Mouse (Mus musculus) brain, embryonic 14.5 days (tissue): ENCODE data around the gene Magi2. TPM values are rescaled to one million over a fixed set of nuclear protein-coding genes. Genes with fewer than 3 reads are reported as not detected.

Experiments
- DNase-seq: peaks from one replicate; pipeline ENCODE4 v3.0.0-alpha.2; 2011; ENCODE audit warnings: low read depth
- CTCF ChIP-seq: fragments of 200-500 bp; IDR thresholded peaks from 2 replicates; pipeline ENCODE4 v1.5.1; 2012; ENCODE audit warnings: inconsistent platforms, mild to moderate bottlenecking, moderate library complexity, borderline replicate concordance; ENCODE audit not compliant: insufficient read depth, insufficient read length; ENCODE audit errors: extremely low read depth
- POLR2A ChIP-seq: fragments of 200-500 bp; IDR thresholded peaks from 2 replicates; pipeline ENCODE4 v1.6.1; 2012; ENCODE audit warnings: mild to moderate bottlenecking, inconsistent platforms, borderline replicate concordance; ENCODE audit not compliant: poor library complexity, insufficient read depth, insufficient read length, severe bottlenecking; ENCODE audit errors: extremely low read depth
- polyA plus RNA-seq: library from polyadenylated mRNA; depleted of rRNA; stranded (reverse); fragments of >200 nt; gene quantifications from 2 replicates; pipeline ENCODE4 v1.2.3, GENCODE M21; 2012

The Magi2 gene
- polyA plus RNA-seq, 1 experiment: 36.9 TPM

DNA sequence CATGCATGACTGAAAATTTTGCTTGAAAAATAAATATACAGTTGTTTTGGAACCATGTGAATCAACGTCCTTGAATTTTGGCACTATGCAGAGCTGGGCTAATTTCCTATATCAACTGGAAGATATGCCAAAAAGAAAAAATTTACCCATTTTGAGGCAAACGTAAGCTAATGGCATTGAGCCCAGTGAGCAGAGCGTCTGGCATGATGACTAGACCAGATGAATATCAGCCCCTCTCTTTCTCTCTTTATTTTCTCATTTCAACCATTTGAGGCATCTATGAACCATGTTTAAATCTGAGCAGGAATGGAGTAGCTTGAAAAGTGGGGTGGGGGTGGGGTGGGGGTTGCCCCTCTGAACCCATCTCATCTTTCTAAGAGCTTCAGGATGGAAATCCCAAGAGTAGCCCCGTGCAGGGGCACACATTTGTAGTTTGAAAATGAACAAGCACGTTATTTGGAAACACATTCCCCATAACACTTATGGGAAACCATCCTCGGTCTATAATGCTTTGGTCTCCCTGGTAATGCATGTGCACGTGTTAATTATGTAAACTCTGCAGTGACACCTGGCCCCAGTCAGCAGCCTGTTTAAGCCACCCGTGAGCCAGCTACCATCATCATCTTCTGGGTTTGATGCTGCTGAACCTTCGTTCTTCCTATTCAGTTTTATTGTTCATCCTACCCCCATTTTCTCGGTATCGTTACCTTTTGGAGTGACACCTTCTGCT is 1151.4 kb downstream of the Magi2 start:
- peak; percentile 77 for DNase-seq
- TF ChIP-seq CTCF (no peak), POLR2A (no peak)

DNA sequence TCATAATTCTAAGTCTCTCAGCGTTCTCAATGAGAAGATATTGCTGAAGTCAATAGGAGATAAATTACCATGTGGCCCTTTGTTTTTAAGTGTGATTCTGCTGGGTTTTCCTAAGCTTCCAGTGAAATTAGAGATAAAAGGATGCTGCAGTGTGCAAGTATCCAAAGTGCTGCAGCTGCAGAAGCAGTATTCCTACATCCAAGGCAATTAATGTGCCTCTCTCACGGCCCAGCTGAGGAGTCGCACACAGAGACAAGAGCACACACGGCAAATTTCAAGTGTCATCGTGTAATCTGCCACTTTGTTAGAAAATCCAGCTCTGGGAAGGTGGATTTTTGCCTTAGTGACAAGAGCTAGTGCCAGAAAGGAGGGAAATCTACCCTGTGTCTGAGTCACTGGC is 1177.7 kb downstream of the Magi2 start:
- TF ChIP-seq POLR2A: no peak
- no peak for TF ChIP-seq CTCF
- peak; percentile 57 for DNase-seq

DNA sequence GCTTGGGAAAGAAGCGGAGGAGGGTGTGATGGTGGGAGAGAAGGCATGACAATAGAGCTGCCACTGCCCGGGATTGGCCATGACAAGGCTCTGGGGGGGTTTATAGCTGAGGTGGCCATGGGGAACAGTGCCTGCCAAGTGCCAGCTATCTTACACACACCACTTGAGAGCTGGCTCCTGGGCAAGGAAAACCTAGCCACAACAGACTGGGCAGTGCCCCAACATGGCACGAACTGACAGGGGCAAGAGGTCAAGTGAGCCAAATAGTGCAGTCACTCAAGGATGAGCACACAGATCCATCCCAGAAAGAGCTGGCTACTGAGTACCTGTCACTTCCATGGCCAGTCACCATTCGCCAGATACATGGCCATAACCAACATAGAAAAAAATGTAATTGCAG is 1179.8 kb downstream of the Magi2 start:
- DNase-seq: no peak
- no peak for TF ChIP-seq POLR2A
- TF ChIP-seq CTCF: no peak

DNA sequence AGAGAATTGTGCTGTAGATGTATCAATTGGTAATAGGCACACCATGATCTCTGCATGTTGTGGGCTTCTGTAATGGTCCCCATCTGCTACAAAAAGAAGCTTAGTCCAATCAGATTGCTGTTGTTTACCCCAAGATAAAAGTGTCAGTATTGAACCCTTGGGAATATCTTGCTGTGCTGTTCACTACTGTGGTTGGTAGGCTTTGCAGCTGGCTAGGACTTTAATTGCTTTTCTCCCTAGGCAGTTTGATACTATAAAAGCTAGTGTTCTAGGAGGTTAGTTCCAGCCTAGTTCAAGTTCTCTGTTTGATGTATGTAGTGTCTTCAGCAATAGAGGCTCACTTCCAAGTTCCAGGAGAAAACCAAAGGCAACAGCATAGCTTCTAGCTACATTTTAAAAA is 1188.5 kb downstream of the Magi2 start:
- no peak for TF ChIP-seq POLR2A
- TF ChIP-seq CTCF: no peak
- DNase-seq: peak; percentile 18

DNA sequence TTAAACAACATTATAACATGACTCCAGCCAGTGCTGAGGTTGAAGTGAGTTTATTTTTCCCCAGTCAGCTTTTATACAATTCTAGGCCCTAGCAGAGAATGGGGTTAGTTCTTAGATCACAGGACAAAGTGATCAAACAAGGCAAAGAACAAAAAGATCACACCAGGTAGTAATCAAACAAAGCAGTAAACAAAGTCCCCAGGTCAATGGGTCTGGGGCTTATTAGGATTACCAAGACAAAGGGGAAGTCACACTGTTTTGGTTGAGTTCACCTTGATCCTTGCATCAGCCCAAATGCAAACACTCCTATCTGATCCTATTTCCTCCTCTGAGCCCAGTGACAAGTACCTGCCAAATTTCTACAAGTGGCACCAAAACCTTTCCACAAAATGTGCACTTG is 1190.5 kb downstream of the Magi2 start:
- DNase-seq: no peak
- TF ChIP-seq CTCF (no peak), POLR2A (no peak)

DNA sequence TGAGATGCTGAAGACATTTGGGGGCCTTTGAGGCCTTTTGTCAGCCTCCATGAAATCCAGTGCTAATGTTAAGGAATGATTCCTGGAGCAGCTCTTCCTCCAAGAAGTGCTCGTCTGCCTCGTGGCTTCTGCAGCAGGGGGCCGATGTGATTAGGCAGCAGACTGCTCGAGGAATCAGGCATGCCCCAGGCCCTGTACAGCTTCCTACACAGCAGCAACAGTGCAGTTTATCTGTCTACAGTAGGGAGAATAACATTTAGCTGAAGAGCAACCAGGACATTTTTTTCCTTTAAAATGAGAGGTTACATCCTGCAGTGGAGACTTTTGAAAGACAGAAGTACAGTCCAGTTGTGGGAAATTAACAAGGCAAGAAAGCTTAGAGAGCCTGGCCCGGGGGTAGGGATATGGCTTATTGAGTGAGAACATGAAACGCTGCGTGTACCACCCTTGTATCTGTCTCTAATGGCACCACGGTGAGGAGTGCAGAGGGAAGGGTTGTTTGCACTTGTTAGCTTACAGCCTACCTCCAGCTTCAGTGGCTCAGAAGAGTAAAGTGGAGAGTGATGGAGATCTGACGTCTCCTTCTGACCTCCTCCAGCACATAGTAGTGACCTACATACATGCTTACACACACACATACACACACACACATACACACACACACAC is 1205.4 kb downstream of the Magi2 start:
- DNase-seq: peak; percentile 42
- TF ChIP-seq CTCF: no peak
- no peak for TF ChIP-seq POLR2A

DNA sequence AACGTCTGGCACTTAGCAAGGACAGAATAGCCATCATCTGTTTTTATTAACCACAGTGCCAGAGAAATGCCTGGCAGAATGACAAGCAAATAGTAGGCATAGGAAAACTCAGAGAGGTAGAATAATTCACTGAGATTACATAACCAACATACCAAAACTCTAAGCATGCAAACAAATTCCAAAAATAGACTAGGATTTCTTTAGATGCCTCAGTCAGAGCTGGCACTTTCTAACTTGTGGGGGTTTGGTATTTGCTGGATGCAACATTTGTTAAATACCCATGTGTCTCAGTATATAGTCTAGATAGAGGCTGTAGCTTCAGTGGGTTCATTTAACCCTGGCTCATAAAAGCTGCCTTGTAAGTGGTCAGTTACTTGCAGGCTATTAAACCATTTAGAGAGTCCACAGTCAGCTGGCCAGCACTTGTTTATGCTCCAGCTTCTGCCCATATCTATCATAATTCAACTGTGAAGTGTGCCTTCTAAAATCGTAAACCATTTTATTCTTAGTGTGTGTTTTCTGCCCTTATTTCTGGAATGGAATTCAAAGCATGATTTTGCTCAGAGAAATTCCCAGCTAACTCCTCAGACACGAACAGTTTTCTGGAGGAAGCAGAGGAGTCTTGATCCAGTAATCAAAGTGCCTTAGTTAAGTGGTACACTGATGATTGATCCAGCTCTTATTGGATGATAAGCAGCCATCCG is 1219.8 kb downstream of the Magi2 start:
- no peak for DNase-seq
- TF ChIP-seq POLR2A (no peak), CTCF (no peak)

DNA sequence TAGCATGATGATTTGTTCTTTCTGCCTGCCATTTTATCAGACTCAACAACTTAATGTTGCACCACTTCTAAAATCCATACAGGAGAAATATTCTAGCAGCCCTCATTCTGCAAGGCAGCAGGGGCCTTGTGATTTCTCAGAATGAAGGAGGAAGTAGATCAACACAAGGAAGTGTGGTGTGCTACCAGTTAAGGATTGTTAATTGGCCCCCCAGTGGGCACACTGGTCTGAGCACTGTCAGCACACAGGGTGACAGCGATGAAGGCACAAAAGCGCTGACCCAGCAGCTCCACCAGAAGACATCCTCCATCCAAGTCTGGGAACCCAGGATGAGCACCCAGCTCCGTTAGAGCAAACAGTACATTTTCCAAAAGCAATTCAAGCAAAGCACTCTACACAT is 1229.3 kb downstream of the Magi2 start:
- DNase-seq: no peak
- TF ChIP-seq CTCF: no peak
- TF ChIP-seq POLR2A: no peak

DNA sequence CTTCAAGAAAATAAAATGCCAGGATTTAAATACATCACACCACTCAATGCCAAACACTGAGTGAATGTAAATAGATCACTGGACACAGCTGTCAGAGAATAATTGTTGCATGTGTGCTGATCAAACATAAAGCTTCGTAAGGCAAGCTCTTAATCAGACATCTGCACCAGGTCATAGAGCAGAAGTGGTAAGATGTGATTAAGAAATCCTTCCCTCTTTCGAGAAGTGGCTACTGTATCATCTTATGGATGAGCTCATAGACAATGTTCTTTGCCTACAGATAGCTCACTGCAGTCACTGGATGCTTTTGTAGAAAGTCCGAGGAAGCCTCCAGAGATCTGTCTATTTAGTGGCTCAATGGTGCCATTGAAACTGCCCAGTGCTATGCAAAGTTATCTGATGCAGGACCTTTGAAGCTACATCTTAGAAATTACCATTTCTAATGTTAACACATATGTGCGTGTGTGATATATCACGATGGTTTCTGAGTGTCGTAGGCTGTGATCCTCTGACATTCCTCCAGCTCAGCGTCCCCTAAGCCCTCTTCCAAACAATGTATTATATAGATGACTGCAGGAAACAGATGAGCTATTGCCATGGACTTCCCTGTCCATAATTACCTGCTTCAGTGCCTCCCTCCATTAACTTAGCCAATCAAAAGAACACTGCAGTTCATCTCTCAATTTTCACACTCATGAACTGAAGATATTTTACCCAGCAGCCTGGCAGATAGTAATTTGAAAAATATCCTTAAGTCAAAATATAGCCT is 1231.1 kb downstream of the Magi2 start:
- no peak for TF ChIP-seq POLR2A
- no peak for TF ChIP-seq CTCF
- DNase-seq: no peak

DNA sequence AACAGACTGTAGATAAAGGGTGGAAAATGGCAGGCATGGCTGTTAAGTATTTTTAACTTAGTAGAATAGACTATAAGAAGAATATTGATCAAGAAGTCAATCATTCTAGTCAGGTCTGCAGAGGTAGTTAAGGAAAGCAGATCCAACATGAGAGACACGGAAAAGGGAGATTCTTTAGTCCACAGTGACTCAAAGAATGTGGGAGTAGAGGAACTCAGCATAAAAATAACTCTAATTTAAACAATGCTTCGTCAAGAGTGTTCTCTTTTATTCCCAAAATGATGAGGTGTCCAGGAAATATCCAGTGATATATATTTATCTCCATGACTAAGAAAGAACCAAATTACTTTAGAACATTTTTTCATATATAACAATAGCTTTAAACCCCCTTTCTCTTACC is 1234.9 kb downstream of the Magi2 start:
- TF ChIP-seq CTCF (no peak), POLR2A (no peak)
- DNase-seq: no peak

DNA sequence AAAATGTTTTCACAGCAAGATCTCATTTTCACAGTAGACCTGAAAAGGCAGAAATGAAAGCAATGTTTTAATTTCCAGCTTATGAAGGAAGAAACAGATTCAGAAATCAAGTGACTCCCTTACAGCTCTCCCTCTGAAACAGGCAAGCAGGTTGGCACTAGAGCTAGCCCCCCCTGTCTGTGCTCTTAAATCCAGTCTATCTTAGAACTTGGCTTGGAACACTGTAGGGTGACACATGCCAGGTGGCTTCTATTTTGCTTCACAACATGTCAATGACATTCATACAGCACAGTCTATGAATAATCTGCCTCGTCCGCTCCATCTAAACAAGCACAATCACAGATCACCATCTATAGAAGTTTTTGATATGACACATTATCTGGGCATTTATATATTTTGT is 1235.5 kb downstream of the Magi2 start:
- peak; percentile 74 for DNase-seq
- no peak for TF ChIP-seq CTCF
- no peak for TF ChIP-seq POLR2A

DNA sequence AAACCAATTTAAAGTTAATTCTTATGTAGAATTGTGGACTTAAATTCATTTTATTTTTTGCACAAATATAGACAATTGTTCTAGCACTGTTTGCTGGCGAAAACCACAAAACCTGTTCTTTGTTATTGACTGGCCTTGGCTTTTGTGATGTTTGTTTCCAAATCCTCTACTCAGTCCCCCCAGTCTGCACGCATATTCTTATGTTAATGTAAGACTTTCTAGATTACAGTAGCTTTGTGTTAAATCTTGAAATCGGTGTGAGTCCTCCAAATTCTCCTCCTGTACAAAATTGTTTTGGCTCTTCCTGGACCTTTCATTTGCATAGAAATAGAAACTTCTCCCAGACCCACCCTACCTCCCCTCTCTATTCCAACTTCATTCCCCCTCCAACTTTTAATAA is 1242.9 kb downstream of the Magi2 start:
- TF ChIP-seq CTCF: no peak
- no peak for TF ChIP-seq POLR2A
- DNase-seq: no peak
